Mouse (Mus musculus): ENCODE data around the gene Samd4. TPM values are rescaled to one million over a fixed set of nuclear protein-coding genes. Genes with fewer than 3 reads are reported as not detected.

The Samd4 gene
- total RNA-seq (2021) = 10 to 100 TPM; 34.2 to 54.3 TPM
- long read RNA-seq, experiment 1, partial matches to known transcripts = 2 of 10 reads
- long read RNA-seq, experiment 1, other reads (novel, unspliced or antisense) = 8 of 10 reads
- long read RNA-seq, experiment 2, partial matches to known transcripts = 2 of 7 reads
- long read RNA-seq, experiment 2, other reads (novel, unspliced or antisense) = 5 of 7 reads

GRCm38 (mm10) chr14:46882431-46883067, at the start of gene Samd4:
Gene Samd4 (plus strand): TSS chr14:46882854.
- DNase-seq = peak; percentile 89

DNA sequence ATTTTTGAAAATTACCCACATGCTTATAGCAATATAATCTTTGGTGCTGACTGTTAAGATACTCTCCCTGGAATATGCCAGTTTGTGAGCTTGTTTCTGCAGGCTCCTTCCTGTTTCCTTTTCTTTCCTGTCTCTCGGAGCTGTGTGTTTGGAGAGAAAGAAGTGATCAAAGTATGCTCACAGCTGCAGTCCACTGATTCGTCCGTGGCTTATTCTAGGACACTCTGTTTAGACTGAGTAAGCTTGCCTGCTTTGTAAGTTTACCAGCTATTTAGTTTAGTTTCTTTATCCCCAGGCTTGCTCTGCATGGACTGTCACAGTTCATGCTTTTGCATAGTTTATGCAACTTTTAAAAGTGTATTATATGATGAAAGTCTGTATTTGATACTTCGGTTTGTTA, 43.3 kb upstream of the Samd4 start:
- no peak for DNase-seq

DNA sequence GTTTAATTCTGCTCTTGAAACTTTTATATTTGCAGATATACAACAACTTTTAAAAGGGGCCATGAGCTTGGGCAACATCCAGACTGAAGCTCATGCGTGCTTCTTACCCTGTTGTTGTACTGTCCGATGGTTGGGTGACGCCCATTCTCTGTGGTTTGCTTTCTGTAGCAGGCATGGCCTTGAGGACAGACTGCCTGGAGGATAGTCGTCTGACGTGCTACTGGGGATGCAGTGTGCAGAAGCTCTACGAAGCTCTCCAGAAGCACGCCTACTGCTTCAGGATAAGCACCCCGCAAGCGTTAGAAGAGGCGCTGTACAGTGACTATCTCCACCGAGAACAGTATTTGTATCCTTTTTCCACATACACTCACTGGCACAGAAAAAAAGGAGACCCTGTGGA, 36.9 kb upstream of the Samd4 start:
- no peak for DNase-seq

DNA sequence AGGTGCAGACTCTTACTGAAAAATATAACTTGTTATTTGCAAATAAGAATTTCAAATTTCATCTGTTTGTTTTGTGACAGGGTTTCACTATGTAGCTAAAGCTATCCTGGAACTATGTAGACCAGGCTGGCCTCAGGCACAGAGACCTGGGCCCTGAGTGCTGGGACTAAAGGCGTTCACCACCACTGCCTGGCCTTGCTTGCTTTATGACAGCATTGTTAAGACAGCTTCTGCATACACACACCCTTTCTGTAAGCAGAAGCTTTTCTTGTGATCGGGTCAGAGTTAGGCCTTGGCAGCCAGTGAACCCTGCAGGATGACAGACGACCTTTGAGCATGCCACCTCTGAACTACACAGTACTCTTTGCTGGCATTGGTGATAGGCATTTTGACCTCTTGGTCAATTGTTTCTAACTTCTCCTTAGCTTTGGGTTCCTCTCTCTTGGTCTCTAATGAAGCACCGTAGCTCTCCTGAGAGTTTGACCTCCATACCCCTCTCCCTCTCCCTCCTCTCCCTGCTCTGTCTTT, 34.5 kb upstream of the Samd4 start:
- no peak for DNase-seq

- DNase-seq = no peak
Observed at GRCm38 (mm10) chr14:46848736-46849135, 33.9 kb upstream of the Samd4 start.

DNA sequence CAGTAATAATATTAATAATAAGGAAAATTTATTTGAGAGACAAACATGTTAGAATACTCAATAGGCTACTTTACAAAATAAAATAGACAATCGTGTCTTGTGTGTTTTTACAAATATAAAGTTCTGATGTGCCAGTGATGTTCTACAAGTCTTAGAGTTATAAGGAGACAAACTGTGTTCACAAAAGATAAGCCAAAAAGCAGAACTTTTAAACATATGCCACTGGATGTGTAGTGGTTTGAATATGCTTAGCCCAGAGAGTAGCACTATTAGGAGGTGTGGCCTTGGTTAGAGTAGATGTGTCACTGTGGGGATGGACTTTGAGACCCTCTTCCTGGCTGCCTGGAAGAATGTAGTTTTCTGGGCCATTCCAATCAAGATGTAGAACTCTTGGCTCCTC, 32.9 kb upstream of the Samd4 start:
- DNase-seq = no peak

DNA sequence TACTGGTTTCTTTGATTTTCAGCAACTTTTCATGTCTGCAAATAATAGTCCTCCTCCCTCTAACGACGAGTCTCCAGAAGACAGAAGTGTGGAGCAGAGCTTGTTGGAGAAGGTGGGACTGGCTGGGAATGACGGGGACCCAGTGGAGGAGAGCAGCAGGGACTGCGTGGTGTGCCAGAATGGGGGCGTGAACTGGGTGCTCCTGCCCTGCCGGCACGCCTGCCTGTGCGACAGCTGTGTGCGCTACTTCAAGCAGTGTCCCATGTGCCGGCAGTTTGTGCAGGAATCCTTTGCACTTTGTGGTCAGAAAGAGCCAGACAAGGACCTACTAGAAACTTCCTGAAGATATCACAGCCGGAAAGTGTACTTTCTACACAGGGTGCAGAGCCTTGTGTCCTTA, 29.0 kb upstream of the Samd4 start:
- no peak for DNase-seq

GRCm38 (mm10) chr14:46862922-46863321, 19.7 kb upstream of the Samd4 start:
- DNase-seq = no peak

DNA sequence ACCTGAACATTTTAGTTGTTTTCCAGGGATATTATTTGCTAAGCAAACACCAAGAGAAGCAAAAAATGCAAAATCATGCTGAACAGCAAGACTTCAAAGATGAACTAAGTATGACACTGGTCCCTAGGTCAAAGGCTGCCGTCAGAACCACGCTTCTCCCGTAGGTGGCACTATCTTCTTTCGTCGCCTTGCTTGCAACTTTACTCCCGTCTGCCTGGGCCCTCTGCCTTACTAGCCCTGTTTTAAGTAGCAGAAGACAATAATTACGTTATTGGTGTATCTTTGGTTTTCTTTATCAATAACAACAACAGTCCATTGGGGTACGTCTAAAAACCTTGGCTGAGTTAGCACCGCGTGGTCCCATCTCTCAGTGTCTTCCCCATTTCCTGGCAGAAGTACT, 1.7 kb upstream of the Samd4 start:
- DNase-seq = peak; percentile 46

DNA sequence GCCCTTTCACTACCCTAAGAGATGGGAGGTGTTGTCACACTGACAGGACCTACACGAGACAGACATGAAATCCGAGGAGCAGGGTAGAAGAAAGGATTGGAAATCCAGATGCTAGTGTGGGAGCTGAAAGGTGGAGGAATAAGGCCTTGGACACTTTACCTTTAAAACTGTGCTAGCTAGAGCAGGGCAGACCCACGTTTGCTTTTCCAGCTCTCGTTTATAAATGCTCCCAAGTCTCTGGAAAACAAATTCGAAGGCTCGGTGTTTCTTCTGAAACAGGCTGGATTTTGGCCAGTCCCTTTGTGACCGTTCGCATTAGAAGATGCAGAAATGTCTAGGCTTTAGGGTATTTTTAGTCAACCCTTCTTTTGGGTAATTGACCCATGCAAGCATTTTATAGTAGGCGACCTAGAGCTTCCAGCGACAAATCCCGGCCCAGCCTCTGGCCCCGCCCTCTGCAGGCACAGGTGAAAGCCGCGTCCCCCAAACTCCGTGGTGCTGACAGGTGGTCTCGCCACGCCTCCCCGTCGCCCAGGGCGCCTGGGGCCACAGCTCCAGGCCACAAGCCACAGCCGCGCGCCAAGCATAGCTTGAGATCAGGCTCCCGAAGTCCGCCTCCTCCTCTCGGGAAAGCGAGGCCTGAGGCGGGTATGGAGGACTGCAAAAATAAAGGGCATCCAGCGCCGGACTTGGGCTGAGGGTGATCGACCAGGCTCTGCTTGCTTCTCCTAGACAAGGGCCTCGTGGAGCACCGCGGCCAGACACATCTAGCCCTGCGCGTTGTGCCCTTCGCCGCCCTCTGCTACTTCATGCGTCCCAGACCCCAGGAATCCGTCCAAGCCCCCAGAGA, 848 bp upstream of the Samd4 start:
- DNase-seq = no peak

- DNase-seq = peak; percentile 68
Observed at GRCm38 (mm10) chr14:46883068-46883870, 615 bp downstream of the Samd4 start.

- DNase-seq = peak; percentile 47
Observed at GRCm38 (mm10) chr14:46883871-46884441, 1.3 kb downstream of the Samd4 start.

DNA sequence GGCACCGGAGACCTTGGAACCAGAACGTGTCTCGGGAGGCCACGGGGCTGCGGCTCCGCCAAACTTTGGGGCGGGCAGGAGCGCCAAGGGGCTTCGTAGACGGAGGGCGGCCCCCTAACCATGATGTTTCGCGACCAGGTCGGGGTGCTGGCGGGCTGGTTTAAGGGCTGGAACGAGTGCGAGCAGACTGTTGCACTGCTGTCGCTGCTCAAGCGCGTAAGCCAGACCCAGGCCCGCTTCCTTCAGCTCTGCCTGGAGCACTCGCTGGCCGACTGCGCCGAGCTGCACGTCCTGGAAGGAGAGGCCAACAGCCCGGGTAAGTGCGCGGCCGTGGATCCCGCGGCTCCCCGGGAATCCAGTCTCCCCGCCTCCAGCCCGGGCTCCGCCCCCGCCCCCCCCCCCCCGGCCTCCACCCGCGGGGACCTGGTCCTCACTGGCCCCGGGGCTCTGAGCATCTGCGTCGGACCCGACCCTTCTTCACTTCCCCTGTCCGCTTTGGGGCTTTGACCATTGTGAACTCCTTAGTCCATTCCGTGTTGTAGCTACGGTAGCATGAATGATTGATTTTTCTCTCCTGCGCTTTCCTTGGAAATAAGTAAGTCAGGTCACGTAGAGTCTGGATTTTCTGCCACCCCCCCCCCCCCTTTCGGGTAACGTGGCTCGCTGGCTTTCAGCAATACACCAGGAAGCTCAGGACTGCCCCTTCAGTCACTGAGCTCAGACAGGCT, 2.2 kb downstream of the Samd4 start:
- peak; percentile 66 for DNase-seq

DNA sequence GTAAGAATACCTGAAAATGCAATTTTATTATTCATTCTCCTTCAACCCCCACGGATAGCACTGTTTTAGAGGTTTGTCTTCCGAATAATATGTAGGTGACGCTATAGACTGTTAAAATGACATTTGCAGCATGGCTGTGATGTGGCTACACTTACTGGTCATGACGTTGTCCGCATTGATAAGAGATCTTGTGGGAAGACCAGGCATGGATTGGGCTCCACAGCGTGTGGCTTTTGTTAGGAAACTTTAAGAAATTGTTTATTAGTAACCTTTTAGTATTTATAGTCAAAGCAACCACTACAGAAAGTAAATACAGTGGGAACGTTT, 2.7 kb downstream of the Samd4 start:
- DNase-seq = no peak

- DNase-seq = peak; percentile 31
Observed at GRCm38 (mm10) chr14:46885891-46886301, 3.2 kb downstream of the Samd4 start.

GRCm38 (mm10) chr14:46889096-46889495, 6.4 kb downstream of the Samd4 start:
- DNase-seq = no peak

DNA sequence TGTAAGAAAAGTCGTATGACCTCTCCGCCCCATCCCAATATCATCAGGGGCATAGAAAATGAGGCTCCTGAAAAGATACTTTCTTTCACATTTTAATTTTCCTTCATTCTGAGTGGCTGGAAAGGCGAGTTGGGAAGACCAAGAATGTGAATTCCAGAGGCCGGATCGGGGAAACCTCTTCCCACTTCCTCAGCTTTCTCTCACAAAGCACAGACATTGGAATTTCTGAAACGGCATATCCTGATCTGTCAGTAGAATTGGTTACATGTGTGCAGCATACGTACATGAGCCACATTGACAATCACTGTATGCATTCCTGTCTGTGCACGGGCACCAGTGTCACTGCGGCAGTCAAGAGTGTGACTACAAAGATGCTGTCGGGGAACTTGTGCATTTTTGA, 11.3 kb downstream of the Samd4 start:
- no peak for DNase-seq

GRCm38 (mm10) chr14:46897953-46898352, 15.3 kb downstream of the Samd4 start:
- DNase-seq = no peak

GRCm38 (mm10) chr14:46898626-46899025, 16.0 kb downstream of the Samd4 start:
- DNase-seq = no peak

GRCm38 (mm10) chr14:46902498-46903087, 19.9 kb downstream of the Samd4 start:
- no peak for DNase-seq

- DNase-seq = no peak
Observed at GRCm38 (mm10) chr14:46904276-46904675, 21.6 kb downstream of the Samd4 start.
